Mouse (Mus musculus) lung, postnatal 10 days (tissue): ENCODE measurements at regions not wholly inside any gene's neighbourhood (a gene's known extent, or its start where the extent isn't known, plus 50 kb on each side); places are given as distances from the start of the nearest gene placed in this dataset.

Experiments
- DNase-seq: peaks from one replicate; pipeline ENCODE4 v3.0.0; 2021

- DNase-seq: no peak
These were observed 188.6 kb upstream of the 1700066M21Rik start for GRCm38 (mm10) chr1:57188796-57189319.

GRCm38 (mm10) chr1:57201274-57201673, 176.1 kb upstream of the 1700066M21Rik start:
- DNase-seq: no peak

GRCm38 (mm10) chr1:57204331-57204730, 173.1 kb upstream of the 1700066M21Rik start:
- no peak for DNase-seq

- DNase-seq: peak; percentile 70
These were observed 172.0 kb upstream of the 1700066M21Rik start for GRCm38 (mm10) chr1:57205198-57205987.

- DNase-seq: no peak
These were observed 170.9 kb upstream of the 1700066M21Rik start for GRCm38 (mm10) chr1:57206496-57206895.

GRCm38 (mm10) chr1:57206944-57207343, 170.5 kb upstream of the 1700066M21Rik start:
- no peak for DNase-seq

GRCm38 (mm10) chr1:57208415-57208814, 169.0 kb upstream of the 1700066M21Rik start:
- DNase-seq: no peak

- no peak for DNase-seq
These were observed 168.1 kb upstream of the 1700066M21Rik start for GRCm38 (mm10) chr1:57209281-57209680.

- DNase-seq: no peak
These were observed 166.4 kb upstream of the 1700066M21Rik start for GRCm38 (mm10) chr1:57211046-57211445.

- DNase-seq: peak; percentile 12
These were observed 164.0 kb upstream of the 1700066M21Rik start for GRCm38 (mm10) chr1:57213428-57213874.

GRCm38 (mm10) chr1:57214266-57214665, 163.2 kb upstream of the 1700066M21Rik start:
- no peak for DNase-seq

- DNase-seq: no peak
These were observed 159.8 kb upstream of the 1700066M21Rik start for GRCm38 (mm10) chr1:57217656-57218055.

GRCm38 (mm10) chr1:57218127-57218526, 159.3 kb upstream of the 1700066M21Rik start:
- DNase-seq: no peak

- DNase-seq: no peak
These were observed 158.8 kb upstream of the 1700066M21Rik start for GRCm38 (mm10) chr1:57218616-57219015.

GRCm38 (mm10) chr1:57224425-57225104, 152.9 kb upstream of the 1700066M21Rik start:
- peak; percentile 51 for DNase-seq

- DNase-seq: no peak
These were observed 133.6 kb upstream of the 1700066M21Rik start for GRCm38 (mm10) chr1:57243607-57244408.

- no peak for DNase-seq
These were observed 117.8 kb upstream of the 1700066M21Rik start for GRCm38 (mm10) chr1:57259626-57260025.

GRCm38 (mm10) chr1:57265012-57265760, 112.2 kb upstream of the 1700066M21Rik start:
- DNase-seq: no peak

GRCm38 (mm10) chr1:57266695-57267094, 110.7 kb upstream of the 1700066M21Rik start:
- DNase-seq: peak; percentile 10

- no peak for DNase-seq
These were observed 109.6 kb upstream of the 1700066M21Rik start for GRCm38 (mm10) chr1:57267851-57268250.

- peak; percentile 66 for DNase-seq
These were observed 107.6 kb upstream of the 1700066M21Rik start for GRCm38 (mm10) chr1:57269679-57270354.

- no peak for DNase-seq
These were observed 104.8 kb upstream of the 1700066M21Rik start for GRCm38 (mm10) chr1:57272593-57272992.
